Mouse (Mus musculus) MEL-GATA-1-ER (cell line): ENCODE data around the gene Lsamp.
"Not testable (repeated sequence)": the region's sequence is repeated elsewhere in the genome, so short reads cannot be mapped to it uniquely, and the experiment has no call there.

Experiments
- DNase-seq: peaks from one replicate; pipeline ENCODE4 v3.0.0-alpha.2; 2012; ENCODE audit warnings: low read depth; ENCODE audit errors: extremely low read depth

The Lsamp gene

GRCm38 (mm10) chr16:41912584-41913193, 1928.5 kb downstream of the Lsamp start:
- DNase-seq, result no peak

- DNase-seq, result no peak
Measured at GRCm38 (mm10) chr16:41913346-41913745, 1929.2 kb downstream of the Lsamp start.

GRCm38 (mm10) chr16:41916342-41916741, 1932.2 kb downstream of the Lsamp start:
- DNase-seq, result no peak

- no peak for DNase-seq
Measured at GRCm38 (mm10) chr16:41917057-41917821, 1933.1 kb downstream of the Lsamp start.

- no peak for DNase-seq
Measured at GRCm38 (mm10) chr16:41929546-41929945, 1945.4 kb downstream of the Lsamp start.

- no peak for DNase-seq
Measured at GRCm38 (mm10) chr16:41935701-41936100, 1951.5 kb downstream of the Lsamp start.

GRCm38 (mm10) chr16:41936908-41937595, 1952.9 kb downstream of the Lsamp start:
- no peak for DNase-seq

GRCm38 (mm10) chr16:41937596-41937990, 1953.4 kb downstream of the Lsamp start:
- DNase-seq, result no peak

- DNase-seq, result no peak
Measured at GRCm38 (mm10) chr16:41938258-41938657, 1954.1 kb downstream of the Lsamp start.

- DNase-seq, result no peak
Measured at GRCm38 (mm10) chr16:41941591-41942315, 1957.6 kb downstream of the Lsamp start.

GRCm38 (mm10) chr16:41957811-41958210, 1973.7 kb downstream of the Lsamp start:
- DNase-seq, result no peak

GRCm38 (mm10) chr16:41965636-41966035, 1981.5 kb downstream of the Lsamp start:
- DNase-seq, result no peak

- no peak for DNase-seq
Measured at GRCm38 (mm10) chr16:41969215-41969614, 1985.1 kb downstream of the Lsamp start.

GRCm38 (mm10) chr16:41974866-41975719, 1990.9 kb downstream of the Lsamp start:
- no peak for DNase-seq

- DNase-seq, result no peak
Measured at GRCm38 (mm10) chr16:41976897-41977296, 1992.7 kb downstream of the Lsamp start.

- no peak for DNase-seq
Measured at GRCm38 (mm10) chr16:41996956-41997355, 2012.8 kb downstream of the Lsamp start.

- no peak for DNase-seq
Measured at GRCm38 (mm10) chr16:42002925-42003324, 2018.8 kb downstream of the Lsamp start.

- DNase-seq, result not testable (repeated sequence)
Measured at GRCm38 (mm10) chr16:42003506-42003905, 2019.3 kb downstream of the Lsamp start.

- no peak for DNase-seq
Measured at GRCm38 (mm10) chr16:42004166-42004565, 2020.0 kb downstream of the Lsamp start.

- no peak for DNase-seq
Measured at GRCm38 (mm10) chr16:42014937-42015336, 2030.8 kb downstream of the Lsamp start.

- DNase-seq, result no peak
Measured at GRCm38 (mm10) chr16:42015443-42015842, 2031.3 kb downstream of the Lsamp start.
